Mouse (Mus musculus): ENCODE results near the gene Bag5. TPM values are rescaled to one million over a fixed set of nuclear protein-coding genes. Genes with fewer than 3 reads are reported as not detected.

Bag5 gene
- polyA plus RNA-seq, 1 experiment = 32.8 TPM

Other genes starting within 250 kb of the Bag5 start
- gene Gm266, start 227.4 kb downstream of the Bag5 start, polyA plus RNA-seq (2012; rRNA removed) = 5.9 and 6.7 TPM in 2 replicates
- gene Eif5, start 175.2 kb downstream of the Bag5 start, polyA plus RNA-seq (2012; rRNA removed) = 139 and 141 TPM in 2 replicates
- gene Mark3, start 138.7 kb downstream of the Bag5 start, polyA plus RNA-seq (2012; rRNA removed) = 56.1 and 59.8 TPM in 2 replicates
- gene Ckb, start 40.9 kb downstream of the Bag5 start, polyA plus RNA-seq (2012; rRNA removed) = 2,258 and 2,468 TPM in 2 replicates
- gene Trmt61a, start 35.2 kb downstream of the Bag5 start, polyA plus RNA-seq (2012; rRNA removed) = 17.1 and 25.1 TPM in 2 replicates
- gene Apopt1, start within 50 bp of the Bag5 start, polyA plus RNA-seq (2012; rRNA removed) = 47.1 and 50.6 TPM in 2 replicates
- 96.5 and 122 TPM in 2 replicates for gene Klc1, start 45.6 kb upstream of the Bag5 start, polyA plus RNA-seq (2012; rRNA removed)
- gene Xrcc3, start 100.6 kb upstream of the Bag5 start, polyA plus RNA-seq (2012; rRNA removed) = 3.3 and 3.5 TPM in 2 replicates
- 77.0 and 87.5 TPM in 2 replicates for gene Zfyve21, start 100.9 kb upstream of the Bag5 start, polyA plus RNA-seq (2012; rRNA removed)
- gene Ppp1r13b, start 194.9 kb upstream of the Bag5 start, polyA plus RNA-seq (2012; rRNA removed) = 16.6 and 24.9 TPM in 2 replicates